Mouse (Mus musculus) brown adipose tissue, adult 24 weeks (tissue): ENCODE data around the gene Fam185a. TPM values are rescaled to one million over a fixed set of nuclear protein-coding genes. Genes with fewer than 3 reads are reported as not detected.
A peak's percentile ranks its signal among the peaks of the same experiment; 100 is the strongest.

Experiments used
- H3K27ac ChIP-seq: fragments of 200-500 bp; replicated peaks from 2 replicates; pipeline ENCODE4 v1.5.1; 2012; ENCODE audit warnings: low read depth, mild to moderate bottlenecking, low read length
- H3K4me1 ChIP-seq: fragments of 200-500 bp; 2 replicates; pipeline ENCODE4 v1.6.1; 2012; ENCODE audit warnings: low read length, mixed read lengths; ENCODE audit not compliant: control insufficient read depth, insufficient read depth, insufficient read length
- H3K4me3 ChIP-seq: fragments of 200-500 bp; 2 replicates; pipeline ENCODE4 v1.5.1; 2012; ENCODE audit warnings: low read depth, mild to moderate bottlenecking, low read length, moderate library complexity; ENCODE audit not compliant: insufficient read depth
- polyA plus RNA-seq: library from polyadenylated mRNA; stranded (reverse); fragments of >200 nt; gene quantifications from 2 replicates; pipeline ENCODE4 v1.2.4, GENCODE M21; 2012; ENCODE audit not compliant: missing spikeins, insufficient read depth, insufficient read length

Gene Fam185a
- polyA plus RNA-seq, 1 experiment = 7.8 TPM

DNA sequence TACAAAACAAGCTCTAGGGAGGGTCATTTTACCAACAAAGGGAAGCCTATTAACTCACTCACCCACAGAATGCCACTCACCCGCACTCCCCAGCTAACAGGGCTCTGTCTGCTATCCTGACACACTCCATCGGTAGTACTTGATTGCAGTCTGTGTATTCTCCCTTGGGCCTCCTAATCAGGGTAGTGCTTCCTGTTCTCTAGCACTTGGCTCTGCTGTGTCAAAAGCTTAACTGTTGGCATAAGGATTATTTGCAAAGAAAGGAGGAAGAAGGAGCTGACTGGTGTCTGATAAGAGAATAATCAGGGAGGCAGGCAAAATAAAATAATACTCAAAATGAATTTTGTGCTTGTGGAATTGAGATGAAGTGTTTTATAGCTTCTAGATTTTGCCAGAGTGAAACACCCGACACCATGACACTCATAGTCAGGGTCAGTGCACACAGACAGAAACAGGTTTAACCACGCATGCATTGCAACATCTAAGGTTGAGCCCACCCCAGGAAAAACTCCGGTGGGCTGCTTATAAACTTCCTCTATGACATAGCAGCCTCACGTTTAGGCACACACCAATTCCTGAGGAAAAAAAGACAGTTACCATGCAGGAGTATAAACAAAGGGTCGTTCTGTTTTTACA is 29.4 kb upstream of the Fam185a start:
- Histone ChIP-seq H3K4me3 (no peak overlapping the region), H3K4me1 (no peaks in the 10 kb centered on the region), H3K27ac (no peak overlapping the region)

DNA sequence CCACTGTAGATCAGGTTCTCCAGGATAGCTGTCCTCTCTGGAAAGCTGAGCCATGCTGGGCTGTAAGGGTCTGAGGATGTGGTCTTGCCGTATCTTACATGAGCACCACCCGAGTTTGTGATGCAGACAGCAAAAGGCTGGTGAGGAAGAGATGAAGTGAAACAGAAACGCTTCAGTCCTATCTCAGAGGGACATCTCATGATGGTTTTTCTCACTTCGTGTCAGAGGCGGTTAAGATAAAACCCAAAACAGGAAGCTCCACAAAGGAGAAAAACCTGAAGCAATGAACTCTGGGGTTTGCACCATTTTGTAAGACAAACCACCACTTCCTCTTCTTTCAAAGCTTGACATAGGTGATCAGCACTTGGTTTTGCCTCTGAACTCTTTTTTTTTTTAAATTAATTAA is 13.5 kb upstream of the Fam185a start:
- no peaks in the 10 kb centered on the region for H3K4me1 ChIP-seq
- H3K27ac ChIP-seq = peak overlapping the region; percentile 49; the same call in 1 of the 2 replicates

DNA sequence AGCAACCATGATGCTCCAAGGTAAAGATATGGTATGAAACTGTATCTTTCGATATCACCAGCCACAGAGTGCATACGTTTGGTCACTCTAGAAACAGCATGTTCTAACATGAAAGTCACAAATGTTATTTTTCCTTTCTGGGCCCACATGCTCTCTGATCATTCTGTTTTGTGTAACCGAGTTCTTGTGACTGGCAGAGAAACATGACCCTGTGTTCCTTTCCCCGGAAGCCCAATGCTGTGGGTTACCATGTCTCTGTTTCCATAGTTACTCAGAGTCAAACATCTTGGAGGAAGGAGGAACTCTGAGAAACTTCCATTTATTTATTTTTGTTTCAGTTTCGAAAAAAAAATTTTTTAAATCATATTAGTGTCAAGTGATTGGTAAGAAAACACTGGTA is 12.7 kb upstream of the Fam185a start:
- no peaks in the 10 kb centered on the region for H3K4me1 ChIP-seq
- H3K27ac ChIP-seq = no peak overlapping the region; the same call in 1 of the 2 replicates
- no peak overlapping the region for H3K4me3 ChIP-seq

More for the DNA sequence above, 13.5 kb upstream of the Fam185a start:
- no peak overlapping the region for H3K4me3 ChIP-seq

DNA sequence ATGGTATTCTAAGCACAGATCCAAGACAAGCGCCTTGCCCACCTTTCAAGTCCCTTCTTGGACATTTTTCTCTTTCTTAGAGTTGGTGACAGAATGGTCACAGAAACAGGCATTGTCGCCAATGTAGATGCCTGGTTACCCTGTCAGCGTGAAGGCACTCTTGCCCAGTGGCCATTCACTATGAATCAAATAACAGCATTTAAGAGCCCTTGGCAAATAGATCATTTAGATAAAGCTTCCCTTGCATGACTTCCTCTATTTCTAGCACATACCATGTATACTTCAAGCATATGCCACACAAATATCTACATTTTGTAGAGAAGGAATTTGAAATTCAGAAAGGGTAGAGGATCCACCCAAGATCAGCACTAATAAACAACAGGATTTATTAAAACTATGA is 11.4 kb upstream of the Fam185a start:
- H3K27ac ChIP-seq = no peak overlapping the region
- no peak overlapping the region for H3K4me3 ChIP-seq
- H3K4me1 ChIP-seq = no peaks in the 10 kb centered on the region

DNA sequence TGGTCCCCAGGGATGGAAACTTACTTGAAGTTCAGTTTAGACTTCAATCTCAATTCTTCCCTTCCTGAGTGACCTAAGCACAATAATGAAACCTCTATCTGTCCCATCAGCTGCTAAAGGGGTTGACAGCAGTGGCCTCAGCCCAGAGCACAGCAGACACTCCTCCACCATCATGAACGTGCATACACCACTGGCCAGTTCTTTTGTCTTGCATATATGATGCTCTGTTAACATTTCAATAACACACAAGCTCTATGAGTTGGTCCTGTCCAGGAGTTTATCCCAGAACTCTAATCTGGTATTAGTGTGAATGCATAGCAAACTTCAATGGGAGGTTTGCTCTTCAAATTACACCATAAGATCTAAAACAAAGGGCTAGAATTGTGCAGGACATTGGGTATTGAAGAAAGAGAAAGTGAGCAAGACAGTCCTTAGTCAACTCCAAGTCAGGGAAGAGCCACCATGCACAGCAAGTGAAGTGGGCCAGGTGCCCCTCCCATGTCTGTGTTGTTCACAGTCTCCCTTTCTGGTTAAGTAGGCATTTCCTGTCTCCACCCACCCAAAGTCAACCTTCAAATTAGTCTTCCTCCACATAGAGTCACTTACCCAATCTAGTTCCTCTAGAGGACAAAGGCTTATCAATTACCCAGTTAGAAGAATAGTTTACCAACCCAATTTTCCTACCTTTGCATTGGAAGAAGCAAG is 10.5 kb upstream of the Fam185a start:
- no peaks in the 10 kb centered on the region for H3K4me1 ChIP-seq
- H3K4me3 ChIP-seq = no peak overlapping the region
- no peak overlapping the region for H3K27ac ChIP-seq

DNA sequence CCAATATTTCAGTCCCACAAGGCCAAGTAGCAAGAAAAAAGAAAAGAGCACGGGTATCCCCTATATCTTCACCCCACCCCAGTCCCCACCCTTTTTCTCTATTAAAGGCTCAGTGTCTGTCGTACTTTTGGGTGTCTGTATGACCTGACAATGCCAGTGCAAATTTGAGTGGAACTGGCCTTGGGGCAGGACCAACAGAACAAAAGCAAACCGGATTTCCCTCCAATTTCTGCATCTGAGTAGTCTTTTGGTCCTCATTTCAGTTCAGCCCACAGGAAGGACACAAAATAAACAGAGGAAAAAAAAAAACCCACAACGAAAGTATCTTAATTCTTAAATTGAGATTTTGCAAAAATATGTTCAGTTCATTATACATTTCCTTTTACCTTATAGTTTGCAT is 6.1 kb upstream of the Fam185a start:
- Histone ChIP-seq H3K4me3 (no peak overlapping the region), H3K27ac (no peak overlapping the region), H3K4me1 (no peaks in the 10 kb centered on the region)

DNA sequence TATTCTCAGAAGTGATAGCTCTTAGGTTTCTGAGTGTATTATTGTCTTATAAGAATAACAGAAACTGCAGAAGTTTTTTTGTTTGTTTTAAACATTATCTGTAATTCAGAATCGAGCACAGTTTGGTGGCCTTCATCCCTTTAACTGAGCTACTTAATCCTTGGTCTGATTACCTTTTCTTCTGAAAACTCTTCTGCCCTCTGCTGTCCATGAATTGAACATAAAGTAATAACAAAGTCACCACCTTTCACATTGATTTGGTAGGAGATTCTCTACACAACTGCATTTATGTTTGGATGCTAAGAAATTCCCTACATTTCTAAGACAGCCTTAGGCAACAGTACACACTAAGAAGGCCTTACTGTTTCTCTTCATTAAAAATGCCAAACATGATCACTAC is 4.1 kb upstream of the Fam185a start:
- H3K4me1 ChIP-seq = no peaks in the 10 kb centered on the region
- no peak overlapping the region for H3K4me3 ChIP-seq
- H3K27ac ChIP-seq = no peak overlapping the region

DNA sequence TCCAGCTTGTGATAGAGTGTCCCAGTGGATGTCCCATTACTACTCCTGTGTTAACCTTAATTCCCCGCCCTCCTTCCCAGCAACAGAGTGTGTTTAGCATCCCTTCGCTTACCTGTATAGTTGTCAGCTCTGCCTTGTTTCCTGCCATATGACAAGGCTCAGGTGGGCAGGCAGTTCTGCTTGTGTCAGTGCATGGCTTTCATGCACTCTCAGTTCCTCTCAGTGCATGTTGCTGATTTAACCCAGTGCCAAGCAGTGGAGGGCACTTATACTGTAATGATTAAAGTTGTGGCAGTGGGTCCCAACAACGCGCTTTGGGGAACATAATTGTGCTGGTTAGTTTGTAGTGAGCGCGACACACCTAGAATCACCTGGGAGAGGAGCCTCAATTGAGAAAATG is 1.9 kb downstream of the Fam185a start:
- Histone ChIP-seq H3K4me1 (no peaks in the 10 kb centered on the region; the same call in 1 of the 2 replicates), H3K4me3 (no peak overlapping the region), H3K27ac (no peak overlapping the region)

DNA sequence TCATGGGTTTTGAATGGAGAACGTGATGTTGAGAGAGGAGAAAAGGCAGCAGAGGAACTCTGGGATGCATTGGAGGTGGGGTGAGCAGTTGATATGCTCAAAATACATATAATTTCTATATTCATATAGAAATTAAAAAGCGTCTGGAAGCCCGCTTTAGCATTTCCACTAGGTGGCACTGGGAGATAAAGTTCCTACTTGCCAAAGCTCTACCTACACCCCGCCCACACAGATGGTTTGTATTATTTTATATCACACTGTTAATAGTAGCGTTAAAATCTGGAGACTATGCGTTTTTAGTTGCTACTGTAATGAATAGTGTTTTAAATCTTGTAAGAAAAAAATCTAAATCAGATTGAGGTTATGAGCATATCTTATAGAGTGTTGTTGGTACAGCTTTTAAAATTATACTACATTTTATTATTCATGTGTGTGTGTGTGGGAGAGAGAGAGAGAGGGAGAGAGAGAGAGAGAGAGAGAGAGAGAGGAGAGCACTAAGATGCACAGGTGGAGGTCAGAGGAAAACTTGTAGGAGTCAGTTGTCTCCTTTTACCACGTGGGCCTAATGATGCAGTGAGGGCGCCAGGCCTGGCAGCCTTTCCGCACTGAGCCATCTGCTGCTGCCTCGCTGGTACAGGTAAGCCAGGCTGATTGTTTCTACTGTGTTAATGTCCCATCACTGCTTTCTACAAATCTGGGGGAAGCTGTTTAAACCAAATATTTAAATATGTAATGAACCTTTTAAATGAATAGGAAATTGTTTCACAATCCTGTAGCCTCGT is 9.6 kb downstream of the Fam185a start:
- H3K4me1 ChIP-seq = no peaks in the 10 kb centered on the region
- H3K4me3 ChIP-seq = no peak overlapping the region
- H3K27ac ChIP-seq = no peak overlapping the region

DNA sequence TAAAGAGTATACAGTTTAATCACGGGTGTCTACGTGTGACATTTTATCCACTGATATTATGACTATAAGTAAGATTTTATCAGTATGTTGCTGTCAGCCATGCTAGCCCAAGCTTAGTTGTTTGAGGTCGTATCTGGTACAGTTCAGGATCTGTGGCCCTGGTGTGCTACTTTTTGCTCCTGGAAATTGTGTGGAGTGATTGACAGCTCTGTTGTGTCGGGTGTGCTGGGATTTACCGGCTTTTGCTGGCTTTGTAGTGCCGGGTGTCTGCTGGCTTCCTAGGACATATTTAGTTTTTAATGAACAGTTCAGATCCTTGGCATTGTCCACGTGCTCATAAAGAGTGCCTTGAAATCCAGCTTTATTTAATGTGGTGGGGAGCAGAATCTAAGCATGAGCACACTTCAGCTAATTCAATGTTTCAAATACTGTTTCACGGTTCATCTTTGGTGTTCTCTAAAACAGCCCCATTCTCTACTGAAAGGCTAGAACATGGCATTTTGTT is 11.8 kb downstream of the Fam185a start:
- no peak overlapping the region for H3K4me3 ChIP-seq
- H3K27ac ChIP-seq = no peak overlapping the region

DNA sequence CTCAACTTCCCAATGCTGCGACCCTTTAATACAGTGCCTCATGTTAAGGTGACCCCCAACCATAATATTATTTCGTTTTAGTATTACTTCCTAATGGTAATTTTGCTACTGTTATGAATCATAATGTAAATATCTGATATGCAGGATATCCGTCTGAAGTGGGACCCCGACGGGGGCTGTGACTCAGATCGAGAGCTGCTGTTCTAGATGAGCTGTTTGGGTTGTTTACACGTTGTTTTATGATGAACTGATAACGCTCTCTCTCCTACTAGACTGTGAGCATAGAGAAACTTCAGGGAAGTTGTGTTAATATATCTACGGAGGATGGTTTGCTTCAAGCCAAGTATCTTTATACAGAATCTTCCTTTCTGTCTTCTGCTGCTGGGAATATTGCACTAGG is 13.7 kb downstream of the Fam185a start:
- Histone ChIP-seq H3K4me3 (no peak overlapping the region), H3K27ac (no peak overlapping the region), H3K4me1 (no peaks in the 10 kb centered on the region)

More for the DNA sequence above, 11.8 kb downstream of the Fam185a start:
- H3K4me1 ChIP-seq = no peaks in the 10 kb centered on the region

DNA sequence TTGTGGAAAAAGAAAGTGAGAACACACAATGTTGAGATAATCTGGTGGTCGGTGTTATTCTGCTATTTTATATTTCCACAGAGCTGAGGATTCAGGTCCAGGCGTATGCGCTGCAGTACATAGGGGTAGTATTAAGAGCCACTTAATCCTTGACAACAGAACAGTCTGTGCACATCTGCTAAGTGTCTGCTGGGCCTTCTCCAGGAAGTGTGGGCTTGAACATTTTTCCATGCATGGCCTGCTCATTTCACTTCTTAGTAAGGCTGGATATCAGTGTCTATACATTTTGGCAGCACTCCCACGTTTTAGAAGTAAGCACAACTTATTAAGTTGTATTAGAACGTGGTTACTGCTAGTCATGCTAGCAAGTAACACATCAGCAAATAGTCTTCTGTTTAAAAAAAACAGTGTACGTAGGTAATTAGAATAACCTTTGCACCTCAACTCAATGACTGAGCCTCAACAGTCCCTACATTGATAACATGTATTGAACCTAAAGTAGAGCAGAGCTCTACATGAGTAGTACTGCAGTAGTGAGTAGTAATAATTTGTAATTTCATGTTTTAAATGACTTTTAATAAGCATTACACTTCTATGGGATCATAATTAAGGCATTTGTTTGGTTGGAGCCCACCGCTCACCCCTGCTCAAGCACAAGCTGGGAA is 14.8 kb downstream of the Fam185a start:
- Histone ChIP-seq H3K4me1 (no peaks in the 10 kb centered on the region), H3K27ac (no peak overlapping the region), H3K4me3 (no peak overlapping the region)

DNA sequence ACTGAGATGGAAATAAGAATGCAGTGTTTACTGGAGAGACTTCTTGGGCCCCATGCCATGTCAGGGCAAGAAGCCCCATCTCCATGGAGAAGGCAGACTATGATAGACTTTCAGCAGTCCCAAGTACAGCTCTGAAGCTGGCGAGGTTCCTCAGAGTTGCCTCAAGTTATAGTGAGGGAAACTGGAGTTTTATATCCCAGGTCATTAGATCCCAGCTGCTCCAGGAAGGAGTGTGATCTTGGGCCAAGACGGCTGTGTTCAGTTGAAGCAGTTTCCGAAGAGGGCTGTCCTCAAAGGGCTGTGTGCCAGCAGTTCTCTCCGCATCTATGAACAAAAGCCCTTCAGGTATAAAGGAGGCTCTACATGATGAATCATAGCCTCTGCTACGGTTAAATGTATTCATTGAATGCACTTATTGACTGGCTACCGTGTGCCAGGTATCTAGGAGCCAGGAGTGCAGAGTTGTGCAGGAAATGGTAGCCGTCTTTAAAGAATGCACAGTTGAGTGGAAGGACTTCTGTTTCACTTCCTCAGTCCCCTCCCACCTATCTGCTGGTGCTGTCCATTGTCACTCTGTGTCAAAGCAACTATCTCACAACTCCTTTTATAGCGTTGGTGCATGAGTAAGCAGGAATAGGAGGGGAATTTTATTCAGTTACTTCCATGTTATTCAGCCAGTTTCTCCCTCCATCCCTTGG is 16.2 kb downstream of the Fam185a start:
- Histone ChIP-seq H3K4me1 (no peaks in the 10 kb centered on the region), H3K27ac (no peak overlapping the region), H3K4me3 (no peak overlapping the region)

DNA sequence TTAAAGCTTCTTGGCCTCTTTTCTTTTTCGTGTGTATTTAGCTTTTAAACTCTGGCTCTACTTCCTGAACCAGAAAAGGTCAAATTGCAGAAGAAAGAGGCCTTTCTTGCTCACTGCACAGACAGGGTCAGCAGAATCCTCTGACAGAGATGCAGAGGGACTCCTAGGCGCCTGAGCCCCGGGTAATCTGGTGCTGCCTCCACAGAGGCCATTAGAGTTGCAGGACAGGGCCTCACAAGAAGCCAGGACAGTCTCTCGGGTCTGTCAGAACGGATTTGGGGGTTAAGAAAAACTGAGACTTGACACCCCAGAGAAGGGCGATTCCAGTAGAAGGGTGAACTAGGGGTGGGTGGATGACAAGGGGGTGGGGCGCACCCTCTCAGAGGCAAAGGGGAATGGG is 42.6 kb downstream of the Fam185a start:
- no peak overlapping the region for H3K4me3 ChIP-seq
- no peaks in the 10 kb centered on the region for H3K4me1 ChIP-seq
- no peak overlapping the region for H3K27ac ChIP-seq
